Mouse (Mus musculus): ENCODE results near the gene Timm10. TPM values are rescaled to one million over a fixed set of nuclear protein-coding genes. Genes with fewer than 3 reads are reported as not detected.

The Timm10 gene
- polyA plus RNA-seq (2016; fragmentation: Nextera tagmentation; extraction: Ambion mirVana): 32.7 and 35.8 TPM in 2 replicates

GRCm38 (mm10) chr2:84826488-84827282 is at the start of gene Timm10:
Gene Timm10 (plus strand): TSS chr2:84826997.
- peak; percentile 92 for ATAC-seq (ENCODE audit: low FRiP score, low read depth)
- H3K9ac ChIP-seq (replicated peaks): peak within 1 kb of the TSS; percentile 81
- under 1% methylated on average over 34 of the region's 34 CpGs for WGBS
- H3K27me3 ChIP-seq: no peaks in the 10 kb centered on the region
- peak within 1 kb of the TSS; percentile 84 for H3K4me3 ChIP-seq
- H3K4me2 ChIP-seq (replicated peaks): peak within 1 kb of the TSS; percentile 99
- no peak within 1 kb of the TSS for H3K27ac ChIP-seq (replicated peaks)
- H3K36me3 ChIP-seq: peaks cover 7% of the 10 kb centered on the region; the same call in 1 of the 2 replicates
- no peaks in the 10 kb centered on the region for H3K9me3 ChIP-seq
- peaks cover 11% of the 10 kb centered on the region for H3K4me1 ChIP-seq

- Histone ChIP-seq H3K9me3 (no peaks in the 10 kb centered on the region), H3K36me3 (no peaks in the 10 kb centered on the region), H3K27me3 (no peaks in the 10 kb centered on the region), H3K27ac (replicated peaks) (no peak overlapping the region), H3K4me2 (replicated peaks) (no peak overlapping the region), H3K4me3 (no peak overlapping the region), H3K4me1 (peaks cover 23% of the 10 kb centered on the region), H3K9ac (replicated peaks) (no peak overlapping the region)
- ATAC-seq (ENCODE audit: low FRiP score, low read depth): no peak
- 52% methylated on average over 3 of the region's 3 CpGs for WGBS
These were observed 49.1 kb upstream of the Timm10 start for GRCm38 (mm10) chr2:84777706-84778105.

- H3K9me3 ChIP-seq: no peaks in the 10 kb centered on the region
- H3K9ac ChIP-seq (replicated peaks): no peak overlapping the region
- H3K36me3 ChIP-seq: no peaks in the 10 kb centered on the region
- ATAC-seq (ENCODE audit: low FRiP score, low read depth): no peak
- H3K27ac ChIP-seq (replicated peaks): no peak overlapping the region
- no peaks in the 10 kb centered on the region for H3K27me3 ChIP-seq
- peaks cover 12% of the 10 kb centered on the region for H3K4me1 ChIP-seq
- WGBS: 62% methylated on average over 6 of the region's 6 CpGs
- H3K4me3 ChIP-seq: no peak overlapping the region
- H3K4me2 ChIP-seq (replicated peaks): no peak overlapping the region
These were observed 47.6 kb upstream of the Timm10 start for GRCm38 (mm10) chr2:84779210-84779609.

GRCm38 (mm10) chr2:84783315-84783714 is 43.5 kb upstream of the Timm10 start:
- H3K36me3 ChIP-seq: no peaks in the 10 kb centered on the region
- no peak for ATAC-seq (ENCODE audit: low FRiP score, low read depth)

GRCm38 (mm10) chr2:84783840-84784566 is 42.8 kb upstream of the Timm10 start:
- Histone ChIP-seq H3K27ac (replicated peaks) (no peak overlapping the region), H3K9me3 (no peaks in the 10 kb centered on the region), H3K4me3 (no peak overlapping the region), H3K27me3 (no peaks in the 10 kb centered on the region), H3K4me2 (replicated peaks) (no peak overlapping the region), H3K9ac (replicated peaks) (no peak overlapping the region), H3K4me1 (no peaks in the 10 kb centered on the region), H3K36me3 (no peaks in the 10 kb centered on the region)
- ATAC-seq (ENCODE audit: low FRiP score, low read depth): no peak
- 89% methylated on average over 3 of the region's 3 CpGs for WGBS

More at GRCm38 (mm10) chr2:84783315-84783714, 43.5 kb upstream of the Timm10 start:
- 94% methylated on average over 1 of the region's 1 CpGs for WGBS
- H3K27me3 ChIP-seq: no peaks in the 10 kb centered on the region
- no peak overlapping the region for H3K27ac ChIP-seq (replicated peaks)
- no peak overlapping the region for H3K4me3 ChIP-seq
- no peak overlapping the region for H3K9ac ChIP-seq (replicated peaks)
- no peaks in the 10 kb centered on the region for H3K4me1 ChIP-seq
- no peaks in the 10 kb centered on the region for H3K9me3 ChIP-seq
- H3K4me2 ChIP-seq (replicated peaks): no peak overlapping the region

GRCm38 (mm10) chr2:84788316-84788715 is 38.5 kb upstream of the Timm10 start:
- Histone ChIP-seq H3K27ac (replicated peaks) (no peak overlapping the region), H3K4me1 (no peaks in the 10 kb centered on the region), H3K4me2 (replicated peaks) (no peak overlapping the region), H3K4me3 (no peak overlapping the region), H3K9me3 (no peaks in the 10 kb centered on the region), H3K27me3 (no peaks in the 10 kb centered on the region), H3K9ac (replicated peaks) (no peak overlapping the region), H3K36me3 (no peaks in the 10 kb centered on the region)
- ATAC-seq (ENCODE audit: low FRiP score, low read depth): no peak
- WGBS: 81% methylated on average over 3 of the region's 3 CpGs

- Histone ChIP-seq H3K4me2 (replicated peaks) (no peak overlapping the region), H3K9ac (replicated peaks) (no peak overlapping the region), H3K9me3 (peaks cover 10% of the 10 kb centered on the region), H3K36me3 (no peaks in the 10 kb centered on the region), H3K27me3 (no peaks in the 10 kb centered on the region), H3K4me1 (no peaks in the 10 kb centered on the region), H3K27ac (replicated peaks) (no peak overlapping the region), H3K4me3 (no peak overlapping the region)
- 58% methylated on average over 9 of the region's 9 CpGs for WGBS
- ATAC-seq (ENCODE audit: low FRiP score, low read depth): no peak
These were observed 36.4 kb upstream of the Timm10 start for GRCm38 (mm10) chr2:84790418-84790817.

- 93% methylated on average over 3 of the region's 3 CpGs for WGBS
- H3K27ac ChIP-seq (replicated peaks): no peak overlapping the region
- H3K4me2 ChIP-seq (replicated peaks): no peak overlapping the region
- no peak overlapping the region for H3K4me3 ChIP-seq
- peaks cover 10% of the 10 kb centered on the region for H3K9me3 ChIP-seq
- no peaks in the 10 kb centered on the region for H3K4me1 ChIP-seq
- no peaks in the 10 kb centered on the region for H3K36me3 ChIP-seq
- ATAC-seq (ENCODE audit: low FRiP score, low read depth): no peak
- no peak overlapping the region for H3K9ac ChIP-seq (replicated peaks)
- H3K27me3 ChIP-seq: no peaks in the 10 kb centered on the region
These were observed 34.3 kb upstream of the Timm10 start for GRCm38 (mm10) chr2:84792516-84792915.

- Histone ChIP-seq H3K4me2 (replicated peaks) (no peak overlapping the region), H3K27ac (replicated peaks) (no peak overlapping the region), H3K4me3 (no peak overlapping the region), H3K4me1 (no peaks in the 10 kb centered on the region), H3K9me3 (peaks cover 10% of the 10 kb centered on the region), H3K27me3 (no peaks in the 10 kb centered on the region), H3K9ac (replicated peaks) (no peak overlapping the region), H3K36me3 (no peaks in the 10 kb centered on the region)
- no peak for ATAC-seq (ENCODE audit: low FRiP score, low read depth)
- 91% methylated on average over 3 of the region's 3 CpGs for WGBS
These were observed 33.6 kb upstream of the Timm10 start for GRCm38 (mm10) chr2:84793154-84793553.

- 86% methylated on average over 3 of the region's 3 CpGs for WGBS
- Histone ChIP-seq H3K9ac (replicated peaks) (no peak overlapping the region), H3K4me2 (replicated peaks) (no peak overlapping the region), H3K27ac (replicated peaks) (no peak overlapping the region), H3K4me1 (no peaks in the 10 kb centered on the region), H3K27me3 (no peaks in the 10 kb centered on the region), H3K36me3 (no peaks in the 10 kb centered on the region), H3K9me3 (peaks cover 10% of the 10 kb centered on the region), H3K4me3 (no peak overlapping the region)
- no peak for ATAC-seq (ENCODE audit: low FRiP score, low read depth)
These were observed 32.9 kb upstream of the Timm10 start for GRCm38 (mm10) chr2:84793871-84794270.

GRCm38 (mm10) chr2:84797833-84798492 is 28.8 kb upstream of the Timm10 start:
- peak overlapping the region; percentile 61; the same call in 1 of the 2 replicates for H3K9ac ChIP-seq (replicated peaks)
- peak overlapping the region; percentile 61 for H3K4me3 ChIP-seq
- peak overlapping the region; percentile 39; the same call in 1 of the 2 replicates for H3K27ac ChIP-seq (replicated peaks)
- peak overlapping the region; percentile 98 for H3K4me2 ChIP-seq (replicated peaks)
- WGBS: 10% methylated on average over 13 of the region's 13 CpGs
- peaks cover 10% of the 10 kb centered on the region for H3K9me3 ChIP-seq
- H3K4me1 ChIP-seq: no peaks in the 10 kb centered on the region
- ATAC-seq (ENCODE audit: low FRiP score, low read depth): peak; percentile 78
- no peaks in the 10 kb centered on the region for H3K36me3 ChIP-seq
- no peaks in the 10 kb centered on the region for H3K27me3 ChIP-seq

GRCm38 (mm10) chr2:84798493-84798921 is 28.3 kb upstream of the Timm10 start, which contains the start of gene Ube2l6:
Gene Ube2l6 (plus strand): TSS chr2:84798828.
- Histone ChIP-seq H3K4me3 (peak within 1 kb of the TSS; percentile 61), H3K27ac (replicated peaks) (peak within 1 kb of the TSS; percentile 39; the same call in 1 of the 2 replicates), H3K4me2 (replicated peaks) (peak within 1 kb of the TSS; percentile 98), H3K9ac (replicated peaks) (peak within 1 kb of the TSS; percentile 61), H3K27me3 (no peaks in the 10 kb centered on the region), H3K9me3 (peaks cover 10% of the 10 kb centered on the region), H3K4me1 (no peaks in the 10 kb centered on the region), H3K36me3 (no peaks in the 10 kb centered on the region)
- WGBS: under 1% methylated on average over 21 of the region's 21 CpGs
- ATAC-seq (ENCODE audit: low FRiP score, low read depth): peak; percentile 75

All from midbrain, embryonic 12.5 days (tissue).